Mouse (Mus musculus): ENCODE measurements at regions not wholly inside any gene's neighbourhood (a gene's known extent, or its start where the extent isn't known, plus 50 kb on each side); places are given as distances from the start of the nearest gene placed in this dataset.
"Not testable (repeated sequence)": the region's sequence is repeated elsewhere in the genome, so short reads cannot be mapped to it uniquely, and the experiment has no call there.

GRCm38 (mm10) chr12:22156467-22157037 is 739.1 kb upstream of the Ywhaq start:
- DNase-seq: peak; percentile 54

DNA sequence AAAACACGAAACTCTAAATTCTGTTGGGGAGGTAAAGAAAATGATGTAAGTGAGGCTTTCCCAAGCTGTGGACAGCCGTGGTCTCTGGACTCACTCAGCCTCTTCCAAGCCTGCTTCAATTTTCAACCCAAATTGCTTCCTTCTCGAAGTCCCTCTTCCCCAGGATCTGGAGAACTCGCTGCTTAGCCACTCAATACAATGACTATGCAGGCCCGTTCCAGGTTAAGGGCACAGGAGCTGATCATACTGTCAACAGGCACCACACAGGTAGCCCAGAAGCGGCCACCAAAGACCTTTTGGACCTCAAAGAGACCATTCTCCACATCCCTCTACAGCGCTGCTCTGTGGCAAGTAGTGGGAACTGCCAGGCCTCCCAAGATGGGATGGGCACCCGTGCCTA is 737.9 kb upstream of the Ywhaq start:
- not testable (repeated sequence) for DNase-seq
